Mouse (Mus musculus): Measurements from ENCODE around the gene Thbs4. TPM values are rescaled to one million over a fixed set of nuclear protein-coding genes. Genes with fewer than 3 reads are reported as not detected.
"Not testable (repeated sequence)": the region's sequence is repeated elsewhere in the genome, so short reads cannot be mapped to it uniquely, and the experiment has no call there.

The Thbs4 gene
- polyA plus RNA-seq (2011; ENCODE audit: insufficient read depth, insufficient read length, low read depth, missing spikeins) = 0.49 TPM in 1 of 2 replicates, not detected in the other

DNA sequence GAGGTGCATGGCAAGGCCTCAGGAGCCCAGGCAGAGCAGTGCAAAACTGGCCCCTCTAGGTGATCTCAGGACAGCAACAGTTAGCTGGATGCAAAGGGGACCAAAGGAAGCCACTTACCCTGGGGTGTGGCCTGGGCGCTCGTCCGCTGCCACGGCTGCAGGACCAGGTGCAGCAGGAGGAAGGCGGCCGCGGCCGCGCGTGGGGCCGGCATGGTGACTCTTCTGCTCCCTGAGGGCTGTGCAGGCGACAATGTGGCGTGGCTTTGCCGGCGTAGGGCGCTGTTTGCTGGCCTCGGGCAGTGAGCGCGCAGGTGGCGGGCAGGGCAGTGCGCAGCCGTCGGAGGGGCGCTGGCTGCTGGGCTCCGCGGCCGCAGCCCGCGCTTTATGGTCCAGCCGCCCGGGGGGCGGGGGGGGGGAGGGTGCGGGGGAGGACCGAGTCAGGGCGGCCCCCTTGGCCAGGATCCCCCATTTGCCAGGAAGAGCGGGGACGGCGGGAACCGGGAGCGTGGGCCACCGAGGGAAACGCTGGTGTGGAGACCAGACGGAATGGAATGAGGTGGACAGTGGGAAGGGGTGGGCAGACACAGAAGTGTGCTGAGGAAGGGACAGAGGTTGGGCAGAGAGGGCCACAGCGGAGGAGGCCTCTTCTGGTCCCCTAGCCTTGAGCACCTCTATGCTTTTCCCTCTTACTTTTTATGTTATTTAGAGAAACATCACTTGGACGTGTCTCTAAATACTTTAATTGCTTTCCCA is at the start of gene Thbs4:
TSS of gene Thbs4 (minus strand) at position 357 of the 753 bp plus-strand sequence.
- Histone ChIP-seq H3K36me3 (ENCODE audit: control insufficient read depth, insufficient read depth, low read length, poor library complexity, severe bottlenecking) (no peaks in the 10 kb centered on the region), H3K9ac (ENCODE audit: low read depth, poor library complexity, severe bottlenecking) (no peak within 1 kb of the TSS), H3K27ac (ENCODE audit: insufficient read depth, low read length) (no peak within 1 kb of the TSS), H3K4me3 (ENCODE audit: low read depth, low read length) (peak within 1 kb of the TSS; percentile 53), H3K9me3 (replicated peaks; ENCODE audit: control insufficient read depth, insufficient read depth, low read length, poor library complexity, severe bottlenecking) (0 out of 2 replicates have a peak, but pooled peaks cover 2% of the 10 kb centered on the region), H3K4me1 (ENCODE audit: control insufficient read depth, insufficient read depth, low read length) (no peaks in the 10 kb centered on the region), H3K27me3 (ENCODE audit: control insufficient read depth, insufficient read depth, low read length, poor library complexity, severe bottlenecking) (no peaks in the 10 kb centered on the region; the same call in 1 of the 2 replicates)
- TF ChIP-seq POLR2A (IDR thresholded peaks at IDR 0.05; ENCODE audit: insufficient read depth, low read length) (no peak), CTCF (IDR thresholded peaks at IDR 0.05; ENCODE audit: low read depth, low read length) (no peak), EP300 (IDR thresholded peaks at IDR 0.05; ENCODE audit: insufficient read depth, low read depth, low read length) (no peak)

GRCm38 (mm10) chr13:92833162-92833561 is 38.5 kb upstream of the Thbs4 start:
- TF ChIP-seq CTCF (IDR thresholded peaks at IDR 0.05; ENCODE audit: low read depth, low read length) (no peak), POLR2A (IDR thresholded peaks at IDR 0.05; ENCODE audit: insufficient read depth, low read length) (no peak), EP300 (IDR thresholded peaks at IDR 0.05; ENCODE audit: insufficient read depth, low read depth, low read length) (no peak)
- Histone ChIP-seq H3K27ac (ENCODE audit: insufficient read depth, low read length) (no peak overlapping the region), H3K36me3 (ENCODE audit: control insufficient read depth, insufficient read depth, low read length, poor library complexity, severe bottlenecking) (no peaks in the 10 kb centered on the region), H3K9me3 (replicated peaks; ENCODE audit: control insufficient read depth, insufficient read depth, low read length, poor library complexity, severe bottlenecking) (peaks cover 8% of the 10 kb centered on the region), H3K4me1 (ENCODE audit: control insufficient read depth, insufficient read depth, low read length) (no peaks in the 10 kb centered on the region), H3K27me3 (ENCODE audit: control insufficient read depth, insufficient read depth, low read length, poor library complexity, severe bottlenecking) (no peaks in the 10 kb centered on the region), H3K9ac (ENCODE audit: low read depth, poor library complexity, severe bottlenecking) (no peak overlapping the region), H3K4me3 (ENCODE audit: low read depth, low read length) (no peak overlapping the region)

GRCm38 (mm10) chr13:92828820-92829219 is 34.2 kb upstream of the Thbs4 start:
- no peak overlapping the region for H3K4me3 ChIP-seq (ENCODE audit: low read depth, low read length)
- H3K36me3 ChIP-seq (ENCODE audit: control insufficient read depth, insufficient read depth, low read length, poor library complexity, severe bottlenecking) = no peaks in the 10 kb centered on the region
- H3K9me3 ChIP-seq (replicated peaks; ENCODE audit: control insufficient read depth, insufficient read depth, low read length, poor library complexity, severe bottlenecking) = peaks cover 8% of the 10 kb centered on the region
- TF ChIP-seq EP300 (IDR thresholded peaks at IDR 0.05; ENCODE audit: insufficient read depth, low read depth, low read length) (no peak), CTCF (IDR thresholded peaks at IDR 0.05; ENCODE audit: low read depth, low read length) (no peak), POLR2A (IDR thresholded peaks at IDR 0.05; ENCODE audit: insufficient read depth, low read length) (no peak)
- no peak overlapping the region for H3K9ac ChIP-seq (ENCODE audit: low read depth, poor library complexity, severe bottlenecking)
- H3K27ac ChIP-seq (ENCODE audit: insufficient read depth, low read length) = no peak overlapping the region
- no peaks in the 10 kb centered on the region for H3K27me3 ChIP-seq (ENCODE audit: control insufficient read depth, insufficient read depth, low read length, poor library complexity, severe bottlenecking)
- no peaks in the 10 kb centered on the region for H3K4me1 ChIP-seq (ENCODE audit: control insufficient read depth, insufficient read depth, low read length)

- Histone ChIP-seq H3K9me3 (replicated peaks; ENCODE audit: control insufficient read depth, insufficient read depth, low read length, poor library complexity, severe bottlenecking) (no peaks in the 10 kb centered on the region), H3K4me3 (ENCODE audit: low read depth, low read length) (no peak overlapping the region), H3K36me3 (ENCODE audit: control insufficient read depth, insufficient read depth, low read length, poor library complexity, severe bottlenecking) (no peaks in the 10 kb centered on the region), H3K27ac (ENCODE audit: insufficient read depth, low read length) (no peak overlapping the region), H3K27me3 (ENCODE audit: control insufficient read depth, insufficient read depth, low read length, poor library complexity, severe bottlenecking) (no peaks in the 10 kb centered on the region; the same call in 1 of the 2 replicates), H3K4me1 (ENCODE audit: control insufficient read depth, insufficient read depth, low read length) (no peaks in the 10 kb centered on the region), H3K9ac (ENCODE audit: low read depth, poor library complexity, severe bottlenecking) (no peak overlapping the region)
- no peak for TF ChIP-seq CTCF (IDR thresholded peaks at IDR 0.05; ENCODE audit: low read depth, low read length)
- no peak for TF ChIP-seq EP300 (IDR thresholded peaks at IDR 0.05; ENCODE audit: insufficient read depth, low read depth, low read length)
- no peak for TF ChIP-seq POLR2A (IDR thresholded peaks at IDR 0.05; ENCODE audit: insufficient read depth, low read length)
These were observed 22.7 kb upstream of the Thbs4 start for GRCm38 (mm10) chr13:92817357-92817756.

- Histone ChIP-seq H3K9me3 (replicated peaks; ENCODE audit: control insufficient read depth, insufficient read depth, low read length, poor library complexity, severe bottlenecking) (no peaks in the 10 kb centered on the region), H3K27me3 (ENCODE audit: control insufficient read depth, insufficient read depth, low read length, poor library complexity, severe bottlenecking) (no peaks in the 10 kb centered on the region; the same call in 1 of the 2 replicates), H3K27ac (ENCODE audit: insufficient read depth, low read length) (no peak overlapping the region), H3K9ac (ENCODE audit: low read depth, poor library complexity, severe bottlenecking) (no peak overlapping the region), H3K36me3 (ENCODE audit: control insufficient read depth, insufficient read depth, low read length, poor library complexity, severe bottlenecking) (no peaks in the 10 kb centered on the region), H3K4me1 (ENCODE audit: control insufficient read depth, insufficient read depth, low read length) (no peaks in the 10 kb centered on the region), H3K4me3 (ENCODE audit: low read depth, low read length) (no peak overlapping the region)
- no peak for TF ChIP-seq CTCF (IDR thresholded peaks at IDR 0.05; ENCODE audit: low read depth, low read length)
- no peak for TF ChIP-seq POLR2A (IDR thresholded peaks at IDR 0.05; ENCODE audit: insufficient read depth, low read length)
- TF ChIP-seq EP300 (IDR thresholded peaks at IDR 0.05; ENCODE audit: insufficient read depth, low read depth, low read length) = no peak
These were observed 21.7 kb upstream of the Thbs4 start for GRCm38 (mm10) chr13:92816329-92816728.

DNA sequence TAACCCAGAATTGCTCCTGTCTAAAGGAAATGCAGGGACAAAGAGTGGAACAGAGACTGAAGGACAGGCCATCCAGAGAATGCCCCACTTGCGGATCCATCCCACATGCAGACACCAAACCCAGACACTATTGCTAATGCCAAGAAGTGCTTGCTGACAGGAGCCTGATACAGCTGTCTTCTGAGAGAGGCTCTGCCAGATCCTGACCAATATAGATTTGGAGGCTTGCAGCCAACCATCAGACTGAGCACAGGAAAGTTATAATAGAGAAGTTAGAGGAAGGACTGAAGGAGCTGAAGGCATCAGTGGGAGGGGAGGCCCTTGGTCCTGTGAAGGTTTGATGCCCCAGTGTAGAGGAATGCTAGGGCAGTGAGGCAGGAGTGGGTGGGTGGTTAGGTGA is 16.0 kb upstream of the Thbs4 start:
- H3K4me1 ChIP-seq (ENCODE audit: control insufficient read depth, insufficient read depth, low read length); H3K4me3 ChIP-seq (ENCODE audit: low read depth, low read length); H3K9ac ChIP-seq (ENCODE audit: low read depth, poor library complexity, severe bottlenecking); H3K27ac ChIP-seq (ENCODE audit: insufficient read depth, low read length); H3K27me3 ChIP-seq (ENCODE audit: control insufficient read depth, insufficient read depth, low read length, poor library complexity, severe bottlenecking); H3K9me3 ChIP-seq (replicated peaks; ENCODE audit: control insufficient read depth, insufficient read depth, low read length, poor library complexity, severe bottlenecking); H3K36me3 ChIP-seq (ENCODE audit: control insufficient read depth, insufficient read depth, low read length, poor library complexity, severe bottlenecking): not testable (repeated sequence)
